Mouse (Mus musculus): ENCODE results near the gene Misp. TPM values are rescaled to one million over a fixed set of nuclear protein-coding genes. Genes with fewer than 3 reads are reported as not detected.
A peak's percentile ranks its signal among the peaks of the same experiment; 100 is the strongest.

Gene Misp
- 0.46 and 0.59 TPM in 2 replicates for polyA plus RNA-seq (2015; fragmentation: Nextera tagmentation; extraction: Ambion mirVana)

DNA sequence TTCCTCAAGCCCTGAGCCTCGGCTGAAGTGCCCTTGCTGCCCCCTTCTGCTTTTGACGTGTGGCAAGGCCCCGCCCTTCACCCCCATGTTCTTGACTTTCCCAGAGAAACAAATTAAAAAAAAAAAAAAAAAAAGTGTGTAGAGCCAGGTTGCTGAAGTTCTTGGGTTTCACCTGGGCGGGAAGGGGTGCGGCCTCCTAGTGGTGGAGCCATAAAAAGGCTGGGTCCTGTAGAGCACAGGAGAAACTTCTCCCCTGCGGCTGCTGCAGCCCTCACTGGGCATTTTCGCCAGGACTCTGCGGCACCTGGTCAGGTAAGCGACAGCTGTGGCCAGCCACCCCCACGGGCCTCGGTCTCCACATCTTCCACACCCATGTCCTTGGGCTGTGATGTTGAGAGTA lies at the start of gene Misp:
Misp (plus strand) TSS at position 208 of the 400 bp plus-strand sequence.
- no peak within 1 kb of the TSS for H3K9ac ChIP-seq (ENCODE audit: low read depth, low read length)
- ATAC-seq = no peak
- peaks cover 26% of the 10 kb centered on the region for H3K36me3 ChIP-seq (ENCODE audit: control insufficient read depth, insufficient read depth, low read length)
- WGBS = 70% methylated on average over 11 of the region's 11 CpGs
- no peak within 1 kb of the TSS for H3K27ac ChIP-seq (ENCODE audit: low read depth, low read length)
- no peaks in the 10 kb centered on the region for H3K9me3 ChIP-seq (ENCODE audit: control insufficient read depth, low read length)
- no peaks in the 10 kb centered on the region for H3K4me1 ChIP-seq (ENCODE audit: control insufficient read depth, insufficient read depth, low read depth, low read length)
- no peak within 1 kb of the TSS for H3K4me3 ChIP-seq (ENCODE audit: low read length)
- H3K27me3 ChIP-seq (replicated peaks; ENCODE audit: control insufficient read depth, insufficient read depth, low read length) = no peaks in the 10 kb centered on the region
- no peak within 1 kb of the TSS for H3K4me2 ChIP-seq (ENCODE audit: low read length)

GRCm38 (mm10) chr10:79772320-79772719 lies 48.5 kb upstream of the Misp start:
- Histone ChIP-seq H3K4me3 (ENCODE audit: low read length) (no peak overlapping the region), H3K27me3 (replicated peaks; ENCODE audit: control insufficient read depth, insufficient read depth, low read length) (peaks cover 12% of the 10 kb centered on the region), H3K9me3 (ENCODE audit: control insufficient read depth, low read length) (no peaks in the 10 kb centered on the region), H3K36me3 (ENCODE audit: control insufficient read depth, insufficient read depth, low read length) (no peaks in the 10 kb centered on the region), H3K4me1 (ENCODE audit: control insufficient read depth, insufficient read depth, low read depth, low read length) (peaks cover 14% of the 10 kb centered on the region), H3K9ac (ENCODE audit: low read depth, low read length) (no peak overlapping the region), H3K27ac (ENCODE audit: low read depth, low read length) (no peak overlapping the region), H3K4me2 (ENCODE audit: low read length) (no peak overlapping the region)
- whole genome bisulfite sequencing = 97% methylated on average over 3 of the region's 3 CpGs
- no peak for ATAC-seq

GRCm38 (mm10) chr10:79773208-79773607 lies 47.6 kb upstream of the Misp start:
- no peaks in the 10 kb centered on the region for H3K9me3 ChIP-seq (ENCODE audit: control insufficient read depth, low read length)
- no peak overlapping the region for H3K4me3 ChIP-seq (ENCODE audit: low read length)
- WGBS = 82% methylated on average over 2 of the region's 2 CpGs
- H3K27ac ChIP-seq (ENCODE audit: low read depth, low read length) = no peak overlapping the region
- H3K27me3 ChIP-seq (replicated peaks; ENCODE audit: control insufficient read depth, insufficient read depth, low read length) = peaks cover 18% of the 10 kb centered on the region
- no peak for ATAC-seq
- peaks cover 12% of the 10 kb centered on the region for H3K4me1 ChIP-seq (ENCODE audit: control insufficient read depth, insufficient read depth, low read depth, low read length)
- no peak overlapping the region for H3K4me2 ChIP-seq (ENCODE audit: low read length)
- no peak overlapping the region for H3K9ac ChIP-seq (ENCODE audit: low read depth, low read length)
- no peaks in the 10 kb centered on the region for H3K36me3 ChIP-seq (ENCODE audit: control insufficient read depth, insufficient read depth, low read length)

- Histone ChIP-seq H3K4me1 (ENCODE audit: control insufficient read depth, insufficient read depth, low read depth, low read length) (peaks cover 8% of the 10 kb centered on the region), H3K4me2 (ENCODE audit: low read length) (no peak overlapping the region), H3K9me3 (ENCODE audit: control insufficient read depth, low read length) (no peaks in the 10 kb centered on the region), H3K27ac (ENCODE audit: low read depth, low read length) (no peak overlapping the region), H3K27me3 (replicated peaks; ENCODE audit: control insufficient read depth, insufficient read depth, low read length) (peaks cover 21% of the 10 kb centered on the region), H3K36me3 (ENCODE audit: control insufficient read depth, insufficient read depth, low read length) (no peaks in the 10 kb centered on the region), H3K4me3 (ENCODE audit: low read length) (no peak overlapping the region), H3K9ac (ENCODE audit: low read depth, low read length) (no peak overlapping the region)
- no peak for ATAC-seq
- 56% methylated on average over 5 of the region's 5 CpGs for WGBS
Observed at GRCm38 (mm10) chr10:79774486-79775279, 46.1 kb upstream of the Misp start.

- peak within 1 kb of the TSS; percentile 22 for H3K4me3 ChIP-seq (ENCODE audit: low read length)
Observed at GRCm38 (mm10) chr10:79777103-79777531, 43.7 kb upstream of the Misp start, which contains the start of gene Fstl3. Gene Fstl3 (plus strand): TSS chr10:79777272.

GRCm38 (mm10) chr10:79778006-79778405 lies 42.8 kb upstream of the Misp start:
- Histone ChIP-seq H3K9ac (ENCODE audit: low read depth, low read length) (no peak overlapping the region), H3K4me3 (ENCODE audit: low read length) (no peak overlapping the region), H3K4me2 (ENCODE audit: low read length) (peak overlapping the region; percentile 10; the same call in 1 of the 2 replicates), H3K9me3 (ENCODE audit: control insufficient read depth, low read length) (no peaks in the 10 kb centered on the region), H3K27me3 (replicated peaks; ENCODE audit: control insufficient read depth, insufficient read depth, low read length) (peaks cover 21% of the 10 kb centered on the region), H3K27ac (ENCODE audit: low read depth, low read length) (no peak overlapping the region), H3K36me3 (ENCODE audit: control insufficient read depth, insufficient read depth, low read length) (no peaks in the 10 kb centered on the region), H3K4me1 (ENCODE audit: control insufficient read depth, insufficient read depth, low read depth, low read length) (peaks cover 8% of the 10 kb centered on the region)
- no peak for ATAC-seq
- 8% methylated on average over 15 of the region's 15 CpGs for WGBS

More at GRCm38 (mm10) chr10:79777103-79777531, 43.7 kb upstream of the Misp start, which contains the start of gene Fstl3:
- ATAC-seq = no peak
- Histone ChIP-seq H3K9ac (ENCODE audit: low read depth, low read length) (peak within 1 kb of the TSS; percentile 49; the same call in 1 of the 2 replicates), H3K4me2 (ENCODE audit: low read length) (peak within 1 kb of the TSS; percentile 47), H3K9me3 (ENCODE audit: control insufficient read depth, low read length) (no peaks in the 10 kb centered on the region), H3K27me3 (replicated peaks; ENCODE audit: control insufficient read depth, insufficient read depth, low read length) (peaks cover 21% of the 10 kb centered on the region), H3K36me3 (ENCODE audit: control insufficient read depth, insufficient read depth, low read length) (no peaks in the 10 kb centered on the region), H3K4me1 (ENCODE audit: control insufficient read depth, insufficient read depth, low read depth, low read length) (peaks cover 8% of the 10 kb centered on the region), H3K27ac (ENCODE audit: low read depth, low read length) (no peak within 1 kb of the TSS)
- WGBS = 2% methylated on average over 29 of the region's 39 CpGs

GRCm38 (mm10) chr10:79779193-79779592 lies 41.6 kb upstream of the Misp start:
- H3K27me3 ChIP-seq (replicated peaks; ENCODE audit: control insufficient read depth, insufficient read depth, low read length) = peaks cover 21% of the 10 kb centered on the region
- no peak overlapping the region for H3K4me2 ChIP-seq (ENCODE audit: low read length)

DNA sequence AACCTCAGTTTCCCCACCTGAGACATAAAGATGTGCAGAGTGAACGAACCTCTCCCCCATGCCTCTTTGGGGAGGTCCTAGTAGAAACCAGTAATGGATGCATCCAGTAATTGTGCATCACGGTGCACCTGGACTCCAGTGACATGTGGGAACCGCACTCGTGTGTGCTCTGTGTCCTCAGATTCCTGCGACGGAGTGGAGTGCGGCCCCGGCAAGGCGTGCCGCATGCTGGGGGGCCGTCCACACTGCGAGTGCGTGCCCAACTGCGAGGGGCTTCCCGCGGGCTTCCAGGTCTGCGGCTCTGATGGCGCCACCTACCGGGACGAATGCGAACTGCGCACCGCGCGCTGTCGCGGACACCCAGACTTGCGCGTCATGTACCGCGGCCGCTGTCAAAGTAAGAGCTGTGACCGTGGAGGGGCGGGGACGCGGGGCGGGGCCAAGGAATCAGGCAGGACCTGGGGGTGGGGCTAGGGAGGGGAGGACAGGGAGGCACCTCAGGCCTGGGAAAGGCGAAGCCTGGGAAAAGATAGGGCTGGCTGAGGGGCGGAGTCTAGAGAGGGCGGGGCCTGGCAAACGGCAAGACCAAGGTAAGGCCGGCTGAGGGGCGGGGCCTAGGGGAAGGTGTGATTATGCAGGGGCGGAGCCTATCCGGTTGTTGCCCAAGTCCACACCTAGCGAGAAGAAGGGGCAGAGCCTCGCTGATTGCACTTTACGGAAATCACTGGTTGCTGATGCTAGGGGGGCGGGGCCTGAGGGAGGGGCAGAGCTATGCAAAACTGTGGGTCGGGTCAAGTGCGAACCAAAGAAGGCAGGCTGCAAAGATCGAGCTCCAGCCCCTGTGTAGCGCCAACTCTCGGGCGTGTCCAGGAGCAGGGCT lies 40.8 kb upstream of the Misp start:
- peaks cover 21% of the 10 kb centered on the region for H3K27me3 ChIP-seq (replicated peaks; ENCODE audit: control insufficient read depth, insufficient read depth, low read length)

More at GRCm38 (mm10) chr10:79779193-79779592, 41.6 kb upstream of the Misp start:
- Histone ChIP-seq H3K36me3 (ENCODE audit: control insufficient read depth, insufficient read depth, low read length) (no peaks in the 10 kb centered on the region), H3K27ac (ENCODE audit: low read depth, low read length) (no peak overlapping the region), H3K4me1 (ENCODE audit: control insufficient read depth, insufficient read depth, low read depth, low read length) (peaks cover 8% of the 10 kb centered on the region), H3K9ac (ENCODE audit: low read depth, low read length) (no peak overlapping the region), H3K9me3 (ENCODE audit: control insufficient read depth, low read length) (no peaks in the 10 kb centered on the region), H3K4me3 (ENCODE audit: low read length) (no peak overlapping the region)
- 17% methylated on average over 2 of the region's 2 CpGs for WGBS
- ATAC-seq = no peak

GRCm38 (mm10) chr10:79780664-79781015 lies 40.1 kb upstream of the Misp start:
- peaks cover 21% of the 10 kb centered on the region for H3K27me3 ChIP-seq (replicated peaks; ENCODE audit: control insufficient read depth, insufficient read depth, low read length)
- H3K27ac ChIP-seq (ENCODE audit: low read depth, low read length) = no peak overlapping the region
- H3K4me3 ChIP-seq (ENCODE audit: low read length) = peak overlapping the region; percentile 48
- H3K4me2 ChIP-seq (ENCODE audit: low read length) = peak overlapping the region; percentile 78
- peaks cover 8% of the 10 kb centered on the region for H3K4me1 ChIP-seq (ENCODE audit: control insufficient read depth, insufficient read depth, low read depth, low read length)
- no peaks in the 10 kb centered on the region for H3K36me3 ChIP-seq (ENCODE audit: control insufficient read depth, insufficient read depth, low read length)
- ATAC-seq = peak; percentile 68
- under 1% methylated on average over 13 of the region's 13 CpGs for WGBS
- no peaks in the 10 kb centered on the region for H3K9me3 ChIP-seq (ENCODE audit: control insufficient read depth, low read length)
- H3K9ac ChIP-seq (ENCODE audit: low read depth, low read length) = peak overlapping the region; percentile 48

More for the DNA sequence above, 40.8 kb upstream of the Misp start:
- Histone ChIP-seq H3K4me2 (ENCODE audit: low read length) (peak overlapping the region; percentile 78), H3K4me3 (ENCODE audit: low read length) (peak overlapping the region; percentile 48), H3K36me3 (ENCODE audit: control insufficient read depth, insufficient read depth, low read length) (no peaks in the 10 kb centered on the region), H3K27ac (ENCODE audit: low read depth, low read length) (no peak overlapping the region), H3K4me1 (ENCODE audit: control insufficient read depth, insufficient read depth, low read depth, low read length) (peaks cover 8% of the 10 kb centered on the region), H3K9me3 (ENCODE audit: control insufficient read depth, low read length) (no peaks in the 10 kb centered on the region), H3K9ac (ENCODE audit: low read depth, low read length) (peak overlapping the region; percentile 47)
- 1% methylated on average over 55 of the region's 55 CpGs for WGBS
- peak; percentile 93 for ATAC-seq

Data from hindbrain, embryonic 16.5 days (tissue).